Mouse (Mus musculus): ENCODE measurements around the gene Eya3. TPM values are rescaled to one million over a fixed set of nuclear protein-coding genes. Genes with fewer than 3 reads are reported as not detected.

Gene Eya3
- polyA plus RNA-seq, 1 experiment from 2014 or later = 34.1 TPM

- Histone ChIP-seq H3K27me3 (ENCODE audit: control insufficient read depth, insufficient read depth, low read length) (no peaks in the 10 kb centered on the region), H3K4me2 (replicated peaks; ENCODE audit: low read depth, low read length) (no peak overlapping the region), H3K27ac (ENCODE audit: low read depth, low read length) (no peak overlapping the region), H3K4me1 (replicated peaks; ENCODE audit: control insufficient read depth, insufficient read depth, low read length) (no peaks in the 10 kb centered on the region), H3K36me3 (ENCODE audit: control insufficient read depth, insufficient read depth, low read length) (no peaks in the 10 kb centered on the region), H3K9me3 (ENCODE audit: control insufficient read depth, low read length) (no peaks in the 10 kb centered on the region), H3K4me3 (ENCODE audit: low read depth, low read length) (no peak overlapping the region), H3K9ac (ENCODE audit: low read depth, low read length) (no peak overlapping the region)
- DNase-seq (ENCODE audit: low spot score) (no peak), ATAC-seq (ENCODE audit: low FRiP score) (no peak)
- 84% methylated on average over 5 of the region's 5 CpGs for WGBS
Observed at GRCm38 (mm10) chr4:132605816-132606215, 33.0 kb upstream of the Eya3 start.

- ATAC-seq (ENCODE audit: low FRiP score) (no peak), DNase-seq (ENCODE audit: low spot score) (no peak)
- 58% methylated on average over 4 of the region's 4 CpGs for WGBS
- Histone ChIP-seq H3K27me3 (ENCODE audit: control insufficient read depth, insufficient read depth, low read length) (no peaks in the 10 kb centered on the region), H3K4me2 (replicated peaks; ENCODE audit: low read depth, low read length) (no peak overlapping the region), H3K27ac (ENCODE audit: low read depth, low read length) (no peak overlapping the region), H3K4me3 (ENCODE audit: low read depth, low read length) (no peak overlapping the region), H3K9ac (ENCODE audit: low read depth, low read length) (no peak overlapping the region), H3K4me1 (replicated peaks; ENCODE audit: control insufficient read depth, insufficient read depth, low read length) (no peaks in the 10 kb centered on the region), H3K9me3 (ENCODE audit: control insufficient read depth, low read length) (no peaks in the 10 kb centered on the region), H3K36me3 (ENCODE audit: control insufficient read depth, insufficient read depth, low read length) (no peaks in the 10 kb centered on the region)
Observed at GRCm38 (mm10) chr4:132608147-132608546, 30.6 kb upstream of the Eya3 start.

GRCm38 (mm10) chr4:132610301-132610984 is 28.3 kb upstream of the Eya3 start:
- no peaks in the 10 kb centered on the region for H3K4me1 ChIP-seq (replicated peaks; ENCODE audit: control insufficient read depth, insufficient read depth, low read length)
- no peaks in the 10 kb centered on the region for H3K9me3 ChIP-seq (ENCODE audit: control insufficient read depth, low read length)
- no peaks in the 10 kb centered on the region for H3K36me3 ChIP-seq (ENCODE audit: control insufficient read depth, insufficient read depth, low read length)
- H3K4me2 ChIP-seq (replicated peaks; ENCODE audit: low read depth, low read length) = no peak overlapping the region
- DNase-seq (ENCODE audit: low spot score) = no peak
- ATAC-seq (ENCODE audit: low FRiP score) = no peak
- 91% methylated on average over 3 of the region's 3 CpGs for WGBS
- no peaks in the 10 kb centered on the region for H3K27me3 ChIP-seq (ENCODE audit: control insufficient read depth, insufficient read depth, low read length)
- no peak overlapping the region for H3K4me3 ChIP-seq (ENCODE audit: low read depth, low read length)
- H3K9ac ChIP-seq (ENCODE audit: low read depth, low read length) = no peak overlapping the region
- no peak overlapping the region for H3K27ac ChIP-seq (ENCODE audit: low read depth, low read length)

- no peak for DNase-seq (ENCODE audit: low spot score)
- H3K9ac ChIP-seq (ENCODE audit: low read depth, low read length) = no peak overlapping the region
- H3K27ac ChIP-seq (ENCODE audit: low read depth, low read length) = no peak overlapping the region
- ATAC-seq (ENCODE audit: low FRiP score) = no peak
- no peak overlapping the region for H3K4me2 ChIP-seq (replicated peaks; ENCODE audit: low read depth, low read length)
- 84% methylated on average over 8 of the region's 8 CpGs for WGBS
- H3K4me3 ChIP-seq (ENCODE audit: low read depth, low read length) = no peak overlapping the region
- no peaks in the 10 kb centered on the region for H3K27me3 ChIP-seq (ENCODE audit: control insufficient read depth, insufficient read depth, low read length)
- H3K4me1 ChIP-seq (replicated peaks; ENCODE audit: control insufficient read depth, insufficient read depth, low read length) = no peaks in the 10 kb centered on the region
- no peaks in the 10 kb centered on the region for H3K9me3 ChIP-seq (ENCODE audit: control insufficient read depth, low read length)
- H3K36me3 ChIP-seq (ENCODE audit: control insufficient read depth, insufficient read depth, low read length) = no peaks in the 10 kb centered on the region
Observed at GRCm38 (mm10) chr4:132611320-132611719, 27.5 kb upstream of the Eya3 start.

GRCm38 (mm10) chr4:132617873-132618272 is 20.9 kb upstream of the Eya3 start:
- Histone ChIP-seq H3K27ac (ENCODE audit: low read depth, low read length) (no peak overlapping the region), H3K4me2 (replicated peaks; ENCODE audit: low read depth, low read length) (no peak overlapping the region), H3K9ac (ENCODE audit: low read depth, low read length) (no peak overlapping the region), H3K27me3 (ENCODE audit: control insufficient read depth, insufficient read depth, low read length) (no peaks in the 10 kb centered on the region), H3K36me3 (ENCODE audit: control insufficient read depth, insufficient read depth, low read length) (no peaks in the 10 kb centered on the region), H3K9me3 (ENCODE audit: control insufficient read depth, low read length) (no peaks in the 10 kb centered on the region), H3K4me1 (replicated peaks; ENCODE audit: control insufficient read depth, insufficient read depth, low read length) (no peaks in the 10 kb centered on the region), H3K4me3 (ENCODE audit: low read depth, low read length) (no peak overlapping the region)
- no peak for DNase-seq (ENCODE audit: low spot score)
- no peak for ATAC-seq (ENCODE audit: low FRiP score)
- 90% methylated on average over 6 of the region's 6 CpGs for WGBS

- ATAC-seq (ENCODE audit: low FRiP score) (no peak), DNase-seq (ENCODE audit: low spot score) (no peak)
- Histone ChIP-seq H3K9me3 (ENCODE audit: control insufficient read depth, low read length) (no peaks in the 10 kb centered on the region), H3K9ac (ENCODE audit: low read depth, low read length) (no peak overlapping the region), H3K4me2 (replicated peaks; ENCODE audit: low read depth, low read length) (no peak overlapping the region), H3K4me3 (ENCODE audit: low read depth, low read length) (no peak overlapping the region), H3K36me3 (ENCODE audit: control insufficient read depth, insufficient read depth, low read length) (no peaks in the 10 kb centered on the region), H3K27me3 (ENCODE audit: control insufficient read depth, insufficient read depth, low read length) (no peaks in the 10 kb centered on the region), H3K4me1 (replicated peaks; ENCODE audit: control insufficient read depth, insufficient read depth, low read length) (no peaks in the 10 kb centered on the region), H3K27ac (ENCODE audit: low read depth, low read length) (no peak overlapping the region)
- WGBS = 85% methylated on average over 10 of the region's 10 CpGs
Observed at GRCm38 (mm10) chr4:132618850-132619375, 19.9 kb upstream of the Eya3 start.

GRCm38 (mm10) chr4:132620134-132620533 is 18.7 kb upstream of the Eya3 start:
- no peaks in the 10 kb centered on the region for H3K4me1 ChIP-seq (replicated peaks; ENCODE audit: control insufficient read depth, insufficient read depth, low read length)
- ATAC-seq (ENCODE audit: low FRiP score) (no peak), DNase-seq (ENCODE audit: low spot score) (no peak)
- no peaks in the 10 kb centered on the region for H3K36me3 ChIP-seq (ENCODE audit: control insufficient read depth, insufficient read depth, low read length)
- no peak overlapping the region for H3K4me2 ChIP-seq (replicated peaks; ENCODE audit: low read depth, low read length)
- no peaks in the 10 kb centered on the region for H3K27me3 ChIP-seq (ENCODE audit: control insufficient read depth, insufficient read depth, low read length)
- no peak overlapping the region for H3K27ac ChIP-seq (ENCODE audit: low read depth, low read length)
- WGBS = 84% methylated on average over 4 of the region's 4 CpGs
- H3K9ac ChIP-seq (ENCODE audit: low read depth, low read length) = no peak overlapping the region
- H3K4me3 ChIP-seq (ENCODE audit: low read depth, low read length) = no peak overlapping the region
- H3K9me3 ChIP-seq (ENCODE audit: control insufficient read depth, low read length) = no peaks in the 10 kb centered on the region

GRCm38 (mm10) chr4:132621287-132622068 is 17.3 kb upstream of the Eya3 start:
- Histone ChIP-seq H3K4me3 (ENCODE audit: low read depth, low read length) (no peak overlapping the region), H3K4me1 (replicated peaks; ENCODE audit: control insufficient read depth, insufficient read depth, low read length) (no peaks in the 10 kb centered on the region), H3K36me3 (ENCODE audit: control insufficient read depth, insufficient read depth, low read length) (no peaks in the 10 kb centered on the region), H3K4me2 (replicated peaks; ENCODE audit: low read depth, low read length) (no peak overlapping the region), H3K27me3 (ENCODE audit: control insufficient read depth, insufficient read depth, low read length) (no peaks in the 10 kb centered on the region), H3K9me3 (ENCODE audit: control insufficient read depth, low read length) (no peaks in the 10 kb centered on the region), H3K27ac (ENCODE audit: low read depth, low read length) (no peak overlapping the region), H3K9ac (ENCODE audit: low read depth, low read length) (no peak overlapping the region)
- whole genome bisulfite sequencing = 72% methylated on average over 7 of the region's 7 CpGs
- no peak for ATAC-seq (ENCODE audit: low FRiP score)
- no peak for DNase-seq (ENCODE audit: low spot score)

Measured in hindbrain, embryonic 11.5 days (tissue).